Mouse (Mus musculus) hindbrain, postnatal 0 days (tissue): ENCODE results near the gene Sgpp2. TPM values are rescaled to one million over a fixed set of nuclear protein-coding genes. Genes with fewer than 3 reads are reported as not detected.

Source experiments
- ATAC-seq: fragments of 200-750 bp; cut with Nextera tagmentation; 2 replicates; pipeline ENCODE4 v1.8.0; 2017; ENCODE audit warnings: mild to moderate bottlenecking, moderate TSS enrichment, moderate library complexity
- DNase-seq: peaks from one replicate; pipeline ENCODE4 v3.0.0-alpha.2; 2015; ENCODE audit warnings: low spot score
- H3K27ac ChIP-seq: fragments of 300-500 bp; sonication (generic); 2 replicates; pipeline ENCODE4 v1.5.1; 2014; ENCODE audit warnings: mild to moderate bottlenecking
- H3K27me3 ChIP-seq: fragments of 300-500 bp; sonication (generic); 2 replicates; pipeline ENCODE4 v1.6.1; 2014; ENCODE audit warnings: low read length, mixed read lengths; ENCODE audit not compliant: insufficient read depth
- H3K36me3 ChIP-seq: fragments of 300-500 bp; sonication (generic); 2 replicates; pipeline ENCODE4 v1.6.1; 2014; ENCODE audit warnings: low read length, mixed read lengths; ENCODE audit not compliant: insufficient read depth
- H3K4me1 ChIP-seq: fragments of 300-500 bp; sonication (generic); 2 replicates; pipeline ENCODE4 v1.6.1; 2014; ENCODE audit warnings: antibody characterized with exemption, low read length, mixed read lengths; ENCODE audit not compliant: insufficient read depth
- H3K4me2 ChIP-seq: fragments of 300-500 bp; sonication (generic); 2 replicates; pipeline ENCODE4 v1.6.1; 2014; ENCODE audit warnings: low read depth, mild to moderate bottlenecking, low read length, moderate library complexity, mixed read lengths
- H3K4me3 ChIP-seq: fragments of 300-500 bp; sonication (generic); 2 replicates; pipeline ENCODE4 v1.5.1; 2014; ENCODE audit warnings: low read length
- H3K9ac ChIP-seq: fragments of 300-500 bp; sonication (generic); replicated peaks from 2 replicates; pipeline ENCODE4 v1.6.1; 2014; ENCODE audit warnings: mild to moderate bottlenecking, low read length, moderate library complexity, mixed read lengths
- H3K9me3 ChIP-seq: fragments of 300-500 bp; sonication (generic); 2 replicates; pipeline ENCODE4 v1.6.1; 2016; ENCODE audit warnings: low read length, mixed read lengths
- CTCF ChIP-seq: IDR thresholded peaks from 2 replicates; pipeline ENCODE4 v1.5.1; 2016; ENCODE audit warnings: antibody characterized with exemption, control low read depth, low read depth
- WGBS: fragments of 180-500 bp; shearing (Covaris S2); extraction: QIAGEN DNeasy Blood & Tissue Kit; methylation state at CpG from one replicate; pipeline ENCODE4 v1.1.7; 2014; 5-methylcytosine and 5-hydroxymethylcytosine counted together
- polyA plus RNA-seq: library from polyadenylated mRNA; unstranded; fragments of >200 nt; fragmentation: Nextera tagmentation; extraction: Ambion mirVana; gene quantifications from 2 replicates; pipeline ENCODE4 v1.2.1, GENCODE M21; 2015
- total RNA-seq: library from RNA; depleted of rRNA; stranded (reverse); fragments of >200 nt; gene quantifications from 2 replicates; pipeline ENCODE4 v1.2.3, GENCODE M21; 2014

Gene Sgpp2
- total and polyA plus RNA-seq, 2 experiments from 2014 or later = 3.3 to 5.0 TPM

DNA sequence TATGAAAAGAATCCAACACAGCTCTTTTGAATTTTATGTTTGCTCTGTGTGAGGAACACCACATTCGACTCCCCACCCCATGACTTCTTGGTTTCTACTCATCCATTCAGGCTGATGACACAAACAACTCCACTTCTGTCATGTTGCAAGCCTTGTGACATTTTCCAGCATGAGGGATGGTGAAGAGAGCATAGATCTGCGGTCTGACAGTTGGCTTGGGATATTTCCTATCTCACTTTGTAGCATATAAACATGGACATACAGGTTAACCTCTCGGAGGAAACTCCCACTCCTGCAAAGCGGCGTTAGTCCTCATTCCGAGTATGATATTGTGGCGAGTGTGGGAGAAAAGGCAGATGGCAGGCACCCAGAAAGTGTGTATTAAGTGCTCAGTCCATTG, 27.6 kb downstream of the Sgpp2 start:
- H3K4me2 ChIP-seq = peak overlapping the region; percentile 24
- TF ChIP-seq CTCF = no peak
- WGBS = 62% methylated on average over 7 of the region's 7 CpGs

DNA sequence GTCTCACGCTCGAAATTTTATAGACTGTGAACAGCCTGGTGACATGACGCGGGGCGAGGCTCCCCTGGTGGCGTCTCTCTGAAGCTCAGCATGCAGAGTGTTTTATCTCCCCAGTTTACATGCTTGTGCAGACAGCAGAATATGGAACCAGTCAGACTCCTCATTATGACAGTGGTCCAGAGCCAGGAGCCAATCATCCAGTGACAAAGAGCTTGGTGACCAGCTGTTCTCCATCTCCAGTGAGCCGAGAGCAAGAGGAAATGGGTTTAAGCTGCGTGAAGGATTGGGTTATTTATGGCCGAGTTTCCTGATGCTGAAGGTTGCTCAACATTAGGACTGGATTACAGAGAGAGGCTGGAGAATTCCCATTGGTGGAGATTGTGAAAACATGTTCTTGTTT, 28.1 kb downstream of the Sgpp2 start:
- peak; percentile 64 for TF ChIP-seq CTCF
- DNase-seq = peak; percentile 77
- no peaks in the 10 kb centered on the region for H3K36me3 ChIP-seq
- no peak overlapping the region for H3K9ac ChIP-seq
- ATAC-seq = peak; percentile 92
- peak overlapping the region; percentile 24 for H3K4me2 ChIP-seq
- no peaks in the 10 kb centered on the region for H3K4me1 ChIP-seq
- H3K4me3 ChIP-seq = no peak overlapping the region
- 34% methylated on average over 9 of the region's 9 CpGs for WGBS
- H3K27me3 ChIP-seq = no peaks in the 10 kb centered on the region
- no peak overlapping the region for H3K27ac ChIP-seq
- no peaks in the 10 kb centered on the region for H3K9me3 ChIP-seq

More for the DNA sequence above, 27.6 kb downstream of the Sgpp2 start:
- no peak overlapping the region for H3K9ac ChIP-seq
- DNase-seq (no peak), ATAC-seq (no peak)
- no peaks in the 10 kb centered on the region for H3K27me3 ChIP-seq
- H3K36me3 ChIP-seq = no peaks in the 10 kb centered on the region
- no peaks in the 10 kb centered on the region for H3K9me3 ChIP-seq
- H3K27ac ChIP-seq = no peak overlapping the region
- H3K4me3 ChIP-seq = no peak overlapping the region
- no peaks in the 10 kb centered on the region for H3K4me1 ChIP-seq

DNA sequence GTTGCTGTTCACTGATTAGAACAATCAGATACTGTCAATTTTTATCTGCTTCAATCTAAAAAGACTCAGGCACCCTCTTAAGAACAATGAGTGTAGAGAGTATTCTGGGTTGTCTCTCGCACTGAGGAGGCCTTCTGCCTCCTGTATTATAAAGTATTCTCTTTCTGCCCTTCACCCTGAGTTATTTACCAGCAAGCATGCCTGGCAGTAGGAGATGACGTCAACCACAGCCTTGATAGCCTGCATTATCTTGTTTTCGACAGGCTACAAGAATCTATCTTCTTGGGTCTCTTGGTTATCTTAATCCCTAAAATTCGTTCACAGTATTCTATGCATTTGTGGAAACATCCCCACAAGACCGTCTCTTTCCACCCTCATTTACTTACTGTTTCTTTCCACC, 29.8 kb downstream of the Sgpp2 start:
- WGBS = 85% methylated on average over 5 of the region's 5 CpGs
- H3K9ac ChIP-seq = no peak overlapping the region
- H3K4me3 ChIP-seq = no peak overlapping the region
- ATAC-seq (no peak), DNase-seq (no peak)
- no peaks in the 10 kb centered on the region for H3K4me1 ChIP-seq
- no peak overlapping the region for H3K27ac ChIP-seq
- H3K27me3 ChIP-seq = no peaks in the 10 kb centered on the region
- TF ChIP-seq CTCF = no peak
- no peaks in the 10 kb centered on the region for H3K36me3 ChIP-seq
- H3K9me3 ChIP-seq = no peaks in the 10 kb centered on the region
- no peak overlapping the region for H3K4me2 ChIP-seq

DNA sequence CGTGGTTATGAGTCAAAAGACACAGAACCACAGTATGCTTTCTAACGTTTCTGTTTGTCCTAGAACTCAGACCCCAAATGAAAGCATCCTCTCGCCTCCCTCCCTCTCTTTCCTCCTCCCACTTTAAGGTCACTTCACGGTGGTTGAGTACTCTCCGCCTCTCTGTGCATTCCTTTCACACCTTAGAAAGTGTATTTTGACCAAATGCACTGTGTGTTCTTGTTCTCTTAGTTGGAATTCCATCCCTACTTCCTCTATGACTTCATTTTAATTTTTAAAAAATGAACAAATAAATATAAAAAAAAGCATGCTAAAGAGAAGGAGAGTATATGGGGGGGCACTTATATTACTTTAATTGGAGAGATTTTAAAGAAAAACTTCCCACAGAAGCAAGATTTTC, 30.4 kb downstream of the Sgpp2 start:
- 66% methylated on average over 5 of the region's 5 CpGs for WGBS
- H3K4me1 ChIP-seq = no peaks in the 10 kb centered on the region
- no peaks in the 10 kb centered on the region for H3K36me3 ChIP-seq
- H3K4me2 ChIP-seq = no peak overlapping the region
- H3K9ac ChIP-seq = no peak overlapping the region
- TF ChIP-seq CTCF = no peak
- H3K27me3 ChIP-seq = no peaks in the 10 kb centered on the region
- DNase-seq (no peak), ATAC-seq (no peak)
- no peak overlapping the region for H3K4me3 ChIP-seq
- H3K27ac ChIP-seq = no peak overlapping the region
- no peaks in the 10 kb centered on the region for H3K9me3 ChIP-seq

DNA sequence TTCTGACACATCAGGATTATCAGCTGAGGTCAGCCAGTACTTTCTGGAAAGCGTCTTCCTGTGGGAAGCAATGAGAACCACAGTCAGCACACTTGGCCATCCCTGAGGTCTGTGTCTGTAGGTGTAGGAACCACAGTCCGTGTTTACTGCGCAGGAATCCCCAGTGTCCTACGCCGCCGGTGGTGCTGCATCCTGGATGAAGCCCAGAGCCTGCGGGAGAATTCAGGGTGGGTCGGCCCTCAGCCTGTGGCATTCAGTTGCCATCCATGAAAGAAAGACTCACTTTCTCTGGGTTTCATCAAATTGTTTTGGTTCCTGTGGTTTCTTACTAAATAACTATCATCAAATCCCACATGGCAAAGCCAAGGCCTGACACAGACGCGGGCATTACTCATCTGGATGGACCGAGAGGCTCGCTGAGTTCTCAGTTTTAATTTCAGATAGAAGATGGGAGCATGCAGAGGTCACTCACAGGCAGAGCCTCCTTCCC, 37.2 kb downstream of the Sgpp2 start:
- DNase-seq = no peak
- no peaks in the 10 kb centered on the region for H3K9me3 ChIP-seq
- 88% methylated on average over 12 of the region's 12 CpGs for WGBS
- H3K27ac ChIP-seq = no peak overlapping the region
- no peak for ATAC-seq
- H3K9ac ChIP-seq = no peak overlapping the region
- H3K27me3 ChIP-seq = no peaks in the 10 kb centered on the region
- no peaks in the 10 kb centered on the region for H3K36me3 ChIP-seq
- H3K4me2 ChIP-seq = no peak overlapping the region
- TF ChIP-seq CTCF = no peak
- H3K4me1 ChIP-seq = no peaks in the 10 kb centered on the region
- H3K4me3 ChIP-seq = no peak overlapping the region

DNA sequence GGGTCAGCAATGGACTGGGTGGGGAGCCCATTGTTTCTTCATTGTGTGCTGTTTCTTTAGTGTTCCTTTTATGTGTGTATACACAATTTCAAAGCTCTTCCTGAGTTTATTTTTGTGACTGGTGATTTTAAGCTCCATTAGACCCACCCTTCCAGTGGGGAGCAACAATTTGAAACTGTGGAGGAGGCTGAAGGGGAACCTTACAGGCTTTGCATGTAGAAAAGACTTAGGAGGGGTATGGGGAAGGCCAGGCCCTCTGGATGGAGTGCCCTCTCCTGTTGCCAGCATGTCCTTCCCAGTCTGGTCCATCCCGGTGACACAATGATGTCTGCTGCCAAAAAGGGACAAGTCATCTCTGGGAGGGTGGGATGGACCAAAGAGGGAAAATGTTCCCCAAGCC, 39.1 kb downstream of the Sgpp2 start:
- Histone ChIP-seq H3K27ac (no peak overlapping the region), H3K4me3 (no peak overlapping the region), H3K27me3 (no peaks in the 10 kb centered on the region), H3K36me3 (no peaks in the 10 kb centered on the region), H3K9ac (no peak overlapping the region), H3K4me2 (no peak overlapping the region), H3K9me3 (no peaks in the 10 kb centered on the region), H3K4me1 (no peaks in the 10 kb centered on the region)
- ATAC-seq (no peak), DNase-seq (no peak)
- no peak for TF ChIP-seq CTCF
- WGBS = 77% methylated on average over 1 of the region's 1 CpGs

DNA sequence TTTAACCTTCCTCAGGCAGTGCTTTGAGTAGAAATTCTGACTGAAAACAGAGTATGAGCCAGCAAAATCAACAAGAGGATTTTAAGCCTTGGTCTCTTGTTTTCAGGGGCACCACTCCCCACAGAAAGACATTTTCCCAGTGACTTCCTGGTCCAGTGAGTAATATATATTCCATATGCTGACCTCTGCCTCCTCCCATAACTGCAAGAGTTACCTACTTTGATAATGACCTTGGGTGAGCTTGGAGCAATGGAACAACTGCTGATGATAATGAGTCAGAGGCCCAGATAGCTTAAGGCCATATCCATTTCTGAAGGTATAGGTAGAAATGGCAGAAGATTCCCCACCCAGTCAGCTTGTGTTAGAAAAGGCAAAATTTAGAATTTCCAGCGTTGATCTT, 43.1 kb downstream of the Sgpp2 start:
- Histone ChIP-seq H3K4me3 (no peak overlapping the region), H3K4me2 (no peak overlapping the region), H3K9ac (no peak overlapping the region), H3K36me3 (no peaks in the 10 kb centered on the region), H3K9me3 (no peaks in the 10 kb centered on the region), H3K27ac (no peak overlapping the region), H3K4me1 (no peaks in the 10 kb centered on the region), H3K27me3 (no peaks in the 10 kb centered on the region)
- DNase-seq (no peak), ATAC-seq (no peak)
- 78% methylated on average over 1 of the region's 1 CpGs for WGBS
- no peak for TF ChIP-seq CTCF
